Mouse (Mus musculus) testis, adult 2 months (tissue): ENCODE results near the gene Wdr53.

Experiments
- CTCF ChIP-seq: fragments of 200-500 bp; IDR thresholded peaks from 2 replicates; pipeline ENCODE4 v1.5.1; 2012; ENCODE audit warnings: low read depth, mild to moderate bottlenecking, inconsistent platforms, low read length, moderate library complexity; ENCODE audit not compliant: control insufficient read depth, insufficient read depth, insufficient replicate concordance
- POLR2A ChIP-seq: fragments of 200-500 bp; IDR thresholded peaks from 2 replicates; pipeline ENCODE4 v1.6.1; 2012; ENCODE audit warnings: low read depth, mild to moderate bottlenecking, inconsistent platforms, low read length, moderate library complexity; ENCODE audit not compliant: control insufficient read depth

DNA sequence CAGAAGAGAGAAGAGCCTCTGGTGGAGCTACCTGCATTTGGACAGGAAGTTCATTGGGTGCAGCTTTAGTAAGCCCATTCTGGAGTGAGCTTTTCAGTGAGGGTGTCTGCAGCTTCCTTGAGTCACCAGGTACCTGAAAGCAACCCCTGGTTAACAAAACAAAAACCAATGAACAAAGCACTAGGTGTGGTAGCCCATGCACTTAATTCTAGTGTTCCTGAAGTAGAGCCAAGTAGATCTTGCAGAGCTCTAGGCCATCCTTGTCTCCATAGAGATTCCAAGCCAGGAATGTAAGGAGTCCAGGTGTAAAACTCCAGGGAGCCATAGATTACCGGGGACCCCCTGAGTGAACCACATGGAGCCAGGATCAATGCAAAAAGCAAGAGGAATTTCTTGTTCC is 56.0 kb downstream of the Wdr53 start:
- TF ChIP-seq POLR2A (no peak), CTCF (no peak)
